Mouse (Mus musculus): Measurements from ENCODE around the gene Bsdc1. TPM values are rescaled to one million over a fixed set of nuclear protein-coding genes. Genes with fewer than 3 reads are reported as not detected.
"Not testable (repeated sequence)": the region's sequence is repeated elsewhere in the genome, so short reads cannot be mapped to it uniquely, and the experiment has no call there.

Gene Bsdc1
- polyA plus RNA-seq, 1 experiment from 2014 or later, result 34.8 TPM

GRCm38 (mm10) chr4:129455265-129455664 lies 6.1 kb upstream of the Bsdc1 start:
- Histone ChIP-seq H3K27me3 (no peaks in the 10 kb centered on the region), H3K9me3 (no peaks in the 10 kb centered on the region), H3K9ac (no peak overlapping the region), H3K36me3 (no peaks in the 10 kb centered on the region), H3K4me2 (no peak overlapping the region), H3K27ac (replicated peaks) (no peak overlapping the region), H3K4me1 (replicated peaks) (no peaks in the 10 kb centered on the region), H3K4me3 (no peak overlapping the region)
- peak; percentile 79 for ATAC-seq (ENCODE audit: low read depth)
- under 1% methylated on average over 5 of the region's 5 CpGs for WGBS

- no peaks in the 10 kb centered on the region for H3K9me3 ChIP-seq
- WGBS, result 65% methylated on average over 5 of the region's 5 CpGs
- no peak overlapping the region for H3K4me2 ChIP-seq
- ATAC-seq (ENCODE audit: low read depth), result no peak
- 0 out of 2 replicates have a peak, but pooled peaks cover 4% of the 10 kb centered on the region for H3K4me1 ChIP-seq (replicated peaks)
- no peaks in the 10 kb centered on the region for H3K27me3 ChIP-seq
- H3K9ac ChIP-seq, result no peak overlapping the region
- no peak overlapping the region for H3K27ac ChIP-seq (replicated peaks)
- no peaks in the 10 kb centered on the region for H3K36me3 ChIP-seq
- H3K4me3 ChIP-seq, result no peak overlapping the region
Measured at GRCm38 (mm10) chr4:129456126-129456525, 5.3 kb upstream of the Bsdc1 start.

- not testable (repeated sequence) for H3K36me3 ChIP-seq; H3K9ac ChIP-seq; H3K27me3 ChIP-seq; H3K9me3 ChIP-seq; ATAC-seq (ENCODE audit: low read depth); H3K4me3 ChIP-seq; H3K4me2 ChIP-seq; H3K27ac ChIP-seq (replicated peaks); H3K4me1 ChIP-seq (replicated peaks)
- 73% methylated on average over 2 of the region's 2 CpGs for WGBS
Measured at GRCm38 (mm10) chr4:129457311-129457710, 4.1 kb upstream of the Bsdc1 start.

- peaks cover 16% of the 10 kb centered on the region for H3K36me3 ChIP-seq
- peaks cover 20% of the 10 kb centered on the region for H3K4me1 ChIP-seq (replicated peaks)
- no peak overlapping the region for H3K9ac ChIP-seq
- ATAC-seq (ENCODE audit: low read depth), result no peak
- 94% methylated on average over 3 of the region's 3 CpGs for WGBS
- no peak overlapping the region for H3K4me2 ChIP-seq
- no peak overlapping the region for H3K4me3 ChIP-seq
- H3K27me3 ChIP-seq, result no peaks in the 10 kb centered on the region
- no peaks in the 10 kb centered on the region for H3K9me3 ChIP-seq
- no peak overlapping the region for H3K27ac ChIP-seq (replicated peaks)
Measured at GRCm38 (mm10) chr4:129459726-129460125, 1.7 kb upstream of the Bsdc1 start.

- peaks cover 26% of the 10 kb centered on the region for H3K36me3 ChIP-seq
- peak; percentile 52 for ATAC-seq (ENCODE audit: low read depth)
- H3K27me3 ChIP-seq, result no peaks in the 10 kb centered on the region
- H3K4me1 ChIP-seq (replicated peaks), result peaks cover 20% of the 10 kb centered on the region
- H3K9me3 ChIP-seq, result no peaks in the 10 kb centered on the region
- peak overlapping the region; percentile 93 for H3K27ac ChIP-seq (replicated peaks)
- peak overlapping the region; percentile 79 for H3K9ac ChIP-seq
- peak overlapping the region; percentile 62 for H3K4me2 ChIP-seq
- 0% methylated on average over 4 of the region's 4 CpGs for WGBS
- peak overlapping the region; percentile 97 for H3K4me3 ChIP-seq
Measured at GRCm38 (mm10) chr4:129460827-129461182, 576 bp upstream of the Bsdc1 start.

GRCm38 (mm10) chr4:129462118-129462517 lies 737 bp downstream of the Bsdc1 start:
- WGBS, result 46% methylated on average over 3 of the region's 3 CpGs
- Histone ChIP-seq H3K27me3 (no peaks in the 10 kb centered on the region), H3K4me2 (peak overlapping the region; percentile 90), H3K4me1 (replicated peaks) (peaks cover 20% of the 10 kb centered on the region), H3K9ac (peak overlapping the region; percentile 88), H3K36me3 (peaks cover 40% of the 10 kb centered on the region), H3K27ac (replicated peaks) (peak overlapping the region; percentile 79), H3K9me3 (no peaks in the 10 kb centered on the region), H3K4me3 (peak overlapping the region; percentile 97)
- ATAC-seq (ENCODE audit: low read depth), result no peak

- Histone ChIP-seq H3K4me1 (replicated peaks) (peaks cover 20% of the 10 kb centered on the region), H3K4me3 (no peak overlapping the region), H3K9ac (no peak overlapping the region), H3K9me3 (no peaks in the 10 kb centered on the region), H3K4me2 (0 out of 2 replicates have a peak overlapping the region, but pooled peaks have one; percentile 90), H3K27me3 (no peaks in the 10 kb centered on the region), H3K27ac (replicated peaks) (no peak overlapping the region), H3K36me3 (peaks cover 52% of the 10 kb centered on the region)
- no peak for ATAC-seq (ENCODE audit: low read depth)
- 89% methylated on average over 24 of the region's 24 CpGs for WGBS
Measured at GRCm38 (mm10) chr4:129463097-129464059, 2.0 kb downstream of the Bsdc1 start.

- WGBS, result 90% methylated on average over 4 of the region's 4 CpGs
- H3K9ac ChIP-seq, result no peak overlapping the region
Measured at GRCm38 (mm10) chr4:129464286-129464815, 3.0 kb downstream of the Bsdc1 start.

GRCm38 (mm10) chr4:129476047-129476446 lies 14.7 kb downstream of the Bsdc1 start:
- Histone ChIP-seq H3K4me1 (replicated peaks) (no peaks in the 10 kb centered on the region), H3K27ac (replicated peaks) (no peak overlapping the region), H3K27me3 (no peaks in the 10 kb centered on the region), H3K4me2 (no peak overlapping the region), H3K4me3 (no peak overlapping the region), H3K9ac (no peak overlapping the region), H3K9me3 (no peaks in the 10 kb centered on the region), H3K36me3 (peaks cover 97% of the 10 kb centered on the region)
- ATAC-seq (ENCODE audit: low read depth), result no peak
- WGBS, result 88% methylated on average over 11 of the region's 11 CpGs

More at GRCm38 (mm10) chr4:129464286-129464815, 3.0 kb downstream of the Bsdc1 start:
- Histone ChIP-seq H3K4me1 (replicated peaks) (peaks cover 20% of the 10 kb centered on the region), H3K4me3 (no peak overlapping the region), H3K9me3 (no peaks in the 10 kb centered on the region), H3K27me3 (no peaks in the 10 kb centered on the region), H3K4me2 (no peak overlapping the region), H3K36me3 (peaks cover 61% of the 10 kb centered on the region), H3K27ac (replicated peaks) (no peak overlapping the region)
- no peak for ATAC-seq (ENCODE audit: low read depth)

GRCm38 (mm10) chr4:129479863-129480262 lies 18.5 kb downstream of the Bsdc1 start:
- no peaks in the 10 kb centered on the region for H3K27me3 ChIP-seq
- H3K4me2 ChIP-seq, result no peak overlapping the region
- no peaks in the 10 kb centered on the region for H3K9me3 ChIP-seq
- H3K36me3 ChIP-seq, result peaks cover 99% of the 10 kb centered on the region
- 93% methylated on average over 3 of the region's 3 CpGs for WGBS
- no peak overlapping the region for H3K9ac ChIP-seq
- no peak for ATAC-seq (ENCODE audit: low read depth)
- no peaks in the 10 kb centered on the region for H3K4me1 ChIP-seq (replicated peaks)
- H3K27ac ChIP-seq (replicated peaks), result no peak overlapping the region
- H3K4me3 ChIP-seq, result no peak overlapping the region

- Histone ChIP-seq H3K36me3 (peaks cover 99% of the 10 kb centered on the region), H3K4me3 (no peak overlapping the region), H3K9me3 (no peaks in the 10 kb centered on the region), H3K4me1 (replicated peaks) (no peaks in the 10 kb centered on the region), H3K4me2 (no peak overlapping the region), H3K9ac (no peak overlapping the region), H3K27ac (replicated peaks) (no peak overlapping the region), H3K27me3 (no peaks in the 10 kb centered on the region)
- ATAC-seq (ENCODE audit: low read depth), result no peak
- 100% methylated on average over 1 of the region's 1 CpGs for WGBS
Measured at GRCm38 (mm10) chr4:129481090-129481489, 19.7 kb downstream of the Bsdc1 start.

Measured in neural tube, embryonic 13.5 days (tissue).